Mouse (Mus musculus) MEL-GATA-1-ER (cell line): ENCODE measurements around the gene Lpgat1.

ENCODE experiments used
- DNase-seq: peaks from one replicate; pipeline ENCODE4 v3.0.0-alpha.2; 2012; ENCODE audit warnings: low read depth; ENCODE audit errors: extremely low read depth

Lpgat1 gene

GRCm38 (mm10) chr1:191717601-191718498 lies at the start of gene Lpgat1:
Gene Lpgat1, plus strand, starts transcription at chr1:191717834.
- no peak for DNase-seq

GRCm38 (mm10) chr1:191668030-191668429 lies 49.6 kb upstream of the Lpgat1 start:
- no peak for DNase-seq

- DNase-seq: no peak
Measured at GRCm38 (mm10) chr1:191674071-191674470, 43.6 kb upstream of the Lpgat1 start.

- DNase-seq: no peak
Measured at GRCm38 (mm10) chr1:191681633-191682032, 36.0 kb upstream of the Lpgat1 start.

GRCm38 (mm10) chr1:191687531-191687930 lies 30.1 kb upstream of the Lpgat1 start:
- DNase-seq: no peak

GRCm38 (mm10) chr1:191693231-191693630 lies 24.4 kb upstream of the Lpgat1 start:
- no peak for DNase-seq

- DNase-seq: no peak
Measured at GRCm38 (mm10) chr1:191698253-191698795, 19.3 kb upstream of the Lpgat1 start.

- DNase-seq: no peak
Measured at GRCm38 (mm10) chr1:191704535-191704934, 13.1 kb upstream of the Lpgat1 start.

GRCm38 (mm10) chr1:191706541-191707078 lies 11.0 kb upstream of the Lpgat1 start:
- DNase-seq: no peak

- DNase-seq: no peak
Measured at GRCm38 (mm10) chr1:191709811-191710210, 7.8 kb upstream of the Lpgat1 start.

GRCm38 (mm10) chr1:191712224-191712838 lies 5.3 kb upstream of the Lpgat1 start:
- no peak for DNase-seq

- DNase-seq: no peak
Measured at GRCm38 (mm10) chr1:191713813-191714212, 3.8 kb upstream of the Lpgat1 start.

GRCm38 (mm10) chr1:191715150-191715549 lies 2.5 kb upstream of the Lpgat1 start:
- DNase-seq: no peak

GRCm38 (mm10) chr1:191717141-191717540 lies 493 bp upstream of the Lpgat1 start:
- no peak for DNase-seq

- DNase-seq: no peak
Measured at GRCm38 (mm10) chr1:191718522-191719281, 1.1 kb downstream of the Lpgat1 start.

GRCm38 (mm10) chr1:191719326-191719725 lies 1.7 kb downstream of the Lpgat1 start:
- DNase-seq: no peak

GRCm38 (mm10) chr1:191720419-191720818 lies 2.8 kb downstream of the Lpgat1 start:
- DNase-seq: no peak

- DNase-seq: no peak
Measured at GRCm38 (mm10) chr1:191722706-191723105, 5.1 kb downstream of the Lpgat1 start.

- no peak for DNase-seq
Measured at GRCm38 (mm10) chr1:191723675-191724074, 6.0 kb downstream of the Lpgat1 start.

GRCm38 (mm10) chr1:191724385-191725061 lies 6.9 kb downstream of the Lpgat1 start:
- DNase-seq: peak; percentile 70

- no peak for DNase-seq
Measured at GRCm38 (mm10) chr1:191732623-191733022, 15.0 kb downstream of the Lpgat1 start.
